Mouse (Mus musculus): Measurements from ENCODE around the gene Klf3. TPM values are rescaled to one million over a fixed set of nuclear protein-coding genes. Genes with fewer than 3 reads are reported as not detected.

Klf3 gene
- polyA plus RNA-seq, 1 experiment, result 4.9 TPM

- H3K27ac ChIP-seq (ENCODE audit: control insufficient read depth, insufficient read depth, low read depth, low read length), result no peak overlapping the region
- no peaks in the 10 kb centered on the region for H3K4me1 ChIP-seq (ENCODE audit: control insufficient read depth, insufficient read depth, low read length)
- TF ChIP-seq CTCF (IDR thresholded peaks at IDR 0.05; ENCODE audit: control insufficient read depth, insufficient read depth, insufficient replicate concordance, low read depth, low read length) (no peak), POLR2A (IDR thresholded peaks at IDR 0.05; ENCODE audit: control insufficient read depth, low read depth, low read length) (no peak)
- H3K4me3 ChIP-seq (ENCODE audit: control insufficient read depth, low read depth, low read length), result no peak overlapping the region
- H3K36me3 ChIP-seq (ENCODE audit: control insufficient read depth, insufficient read depth, low read length), result no peaks in the 10 kb centered on the region
- H3K27me3 ChIP-seq (ENCODE audit: control insufficient read depth, insufficient read depth, low read length), result no peaks in the 10 kb centered on the region
Measured at GRCm38 (mm10) chr5:64779285-64779684, 23.9 kb upstream of the Klf3 start.

GRCm38 (mm10) chr5:64780778-64781177 lies 22.4 kb upstream of the Klf3 start:
- H3K27me3 ChIP-seq (ENCODE audit: control insufficient read depth, insufficient read depth, low read length), result no peaks in the 10 kb centered on the region
- no peaks in the 10 kb centered on the region for H3K36me3 ChIP-seq (ENCODE audit: control insufficient read depth, insufficient read depth, low read length)
- no peak overlapping the region; the same call in 1 of the 2 replicates for H3K4me3 ChIP-seq (ENCODE audit: control insufficient read depth, low read depth, low read length)
- TF ChIP-seq POLR2A (IDR thresholded peaks at IDR 0.05; ENCODE audit: control insufficient read depth, low read depth, low read length) (no peak), CTCF (IDR thresholded peaks at IDR 0.05; ENCODE audit: control insufficient read depth, insufficient read depth, insufficient replicate concordance, low read depth, low read length) (no peak)
- no peaks in the 10 kb centered on the region for H3K4me1 ChIP-seq (ENCODE audit: control insufficient read depth, insufficient read depth, low read length)
- no peak overlapping the region for H3K27ac ChIP-seq (ENCODE audit: control insufficient read depth, insufficient read depth, low read depth, low read length)

GRCm38 (mm10) chr5:64788175-64788574 lies 15.0 kb upstream of the Klf3 start:
- Histone ChIP-seq H3K27ac (ENCODE audit: control insufficient read depth, insufficient read depth, low read depth, low read length) (no peak overlapping the region), H3K36me3 (ENCODE audit: control insufficient read depth, insufficient read depth, low read length) (no peaks in the 10 kb centered on the region), H3K4me3 (ENCODE audit: control insufficient read depth, low read depth, low read length) (no peak overlapping the region), H3K4me1 (ENCODE audit: control insufficient read depth, insufficient read depth, low read length) (no peaks in the 10 kb centered on the region), H3K27me3 (ENCODE audit: control insufficient read depth, insufficient read depth, low read length) (no peaks in the 10 kb centered on the region)
- TF ChIP-seq CTCF (IDR thresholded peaks at IDR 0.05; ENCODE audit: control insufficient read depth, insufficient read depth, insufficient replicate concordance, low read depth, low read length) (no peak), POLR2A (IDR thresholded peaks at IDR 0.05; ENCODE audit: control insufficient read depth, low read depth, low read length) (no peak)

- no peak overlapping the region for H3K27ac ChIP-seq (ENCODE audit: control insufficient read depth, insufficient read depth, low read depth, low read length)
- TF ChIP-seq POLR2A (IDR thresholded peaks at IDR 0.05; ENCODE audit: control insufficient read depth, low read depth, low read length), result no peak
- no peak for TF ChIP-seq CTCF (IDR thresholded peaks at IDR 0.05; ENCODE audit: control insufficient read depth, insufficient read depth, insufficient replicate concordance, low read depth, low read length)
Measured at GRCm38 (mm10) chr5:64798209-64798608, 5.0 kb upstream of the Klf3 start.

GRCm38 (mm10) chr5:64801545-64801944 lies 1.6 kb upstream of the Klf3 start:
- Histone ChIP-seq H3K27me3 (ENCODE audit: control insufficient read depth, insufficient read depth, low read length) (no peaks in the 10 kb centered on the region; the same call in 1 of the 2 replicates), H3K36me3 (ENCODE audit: control insufficient read depth, insufficient read depth, low read length) (no peaks in the 10 kb centered on the region), H3K4me1 (ENCODE audit: control insufficient read depth, insufficient read depth, low read length) (peaks cover 6% of the 10 kb centered on the region), H3K4me3 (ENCODE audit: control insufficient read depth, low read depth, low read length) (no peak overlapping the region), H3K27ac (ENCODE audit: control insufficient read depth, insufficient read depth, low read depth, low read length) (no peak overlapping the region)
- no peak for TF ChIP-seq CTCF (IDR thresholded peaks at IDR 0.05; ENCODE audit: control insufficient read depth, insufficient read depth, insufficient replicate concordance, low read depth, low read length)
- no peak for TF ChIP-seq POLR2A (IDR thresholded peaks at IDR 0.05; ENCODE audit: control insufficient read depth, low read depth, low read length)

More at GRCm38 (mm10) chr5:64798209-64798608, 5.0 kb upstream of the Klf3 start:
- Histone ChIP-seq H3K4me3 (ENCODE audit: control insufficient read depth, low read depth, low read length) (no peak overlapping the region), H3K4me1 (ENCODE audit: control insufficient read depth, insufficient read depth, low read length) (peaks cover 3% of the 10 kb centered on the region; the same call in 1 of the 2 replicates), H3K36me3 (ENCODE audit: control insufficient read depth, insufficient read depth, low read length) (no peaks in the 10 kb centered on the region), H3K27me3 (ENCODE audit: control insufficient read depth, insufficient read depth, low read length) (no peaks in the 10 kb centered on the region; the same call in 1 of the 2 replicates)

- peaks cover 6% of the 10 kb centered on the region for H3K4me1 ChIP-seq (ENCODE audit: control insufficient read depth, insufficient read depth, low read length)
- H3K27ac ChIP-seq (ENCODE audit: control insufficient read depth, insufficient read depth, low read depth, low read length), result no peak overlapping the region
- no peaks in the 10 kb centered on the region for H3K36me3 ChIP-seq (ENCODE audit: control insufficient read depth, insufficient read depth, low read length)
- no peaks in the 10 kb centered on the region; the same call in 1 of the 2 replicates for H3K27me3 ChIP-seq (ENCODE audit: control insufficient read depth, insufficient read depth, low read length)
- H3K4me3 ChIP-seq (ENCODE audit: control insufficient read depth, low read depth, low read length), result peak overlapping the region; percentile 45
- TF ChIP-seq CTCF (IDR thresholded peaks at IDR 0.05; ENCODE audit: control insufficient read depth, insufficient read depth, insufficient replicate concordance, low read depth, low read length), result no peak
- no peak for TF ChIP-seq POLR2A (IDR thresholded peaks at IDR 0.05; ENCODE audit: control insufficient read depth, low read depth, low read length)
Measured at GRCm38 (mm10) chr5:64802143-64802542, 1.0 kb upstream of the Klf3 start.

GRCm38 (mm10) chr5:64803720-64804462 lies 703 bp downstream of the Klf3 start:
- H3K4me3 ChIP-seq (ENCODE audit: control insufficient read depth, low read depth, low read length), result peak overlapping the region; percentile 76
- no peaks in the 10 kb centered on the region; the same call in 1 of the 2 replicates for H3K27me3 ChIP-seq (ENCODE audit: control insufficient read depth, insufficient read depth, low read length)
- H3K27ac ChIP-seq (ENCODE audit: control insufficient read depth, insufficient read depth, low read depth, low read length), result peak overlapping the region; percentile 81
- TF ChIP-seq CTCF (IDR thresholded peaks at IDR 0.05; ENCODE audit: control insufficient read depth, insufficient read depth, insufficient replicate concordance, low read depth, low read length), result no peak
- TF ChIP-seq POLR2A (IDR thresholded peaks at IDR 0.05; ENCODE audit: control insufficient read depth, low read depth, low read length), result no peak
- H3K4me1 ChIP-seq (ENCODE audit: control insufficient read depth, insufficient read depth, low read length), result peaks cover 10% of the 10 kb centered on the region
- H3K36me3 ChIP-seq (ENCODE audit: control insufficient read depth, insufficient read depth, low read length), result no peaks in the 10 kb centered on the region
